Mouse (Mus musculus): Measurements from ENCODE around the gene Phyh. TPM values are rescaled to one million over a fixed set of nuclear protein-coding genes. Genes with fewer than 3 reads are reported as not detected.

The Phyh gene
- polyA plus RNA-seq, 1 experiment from 2014 or later, result 180 TPM

DNA sequence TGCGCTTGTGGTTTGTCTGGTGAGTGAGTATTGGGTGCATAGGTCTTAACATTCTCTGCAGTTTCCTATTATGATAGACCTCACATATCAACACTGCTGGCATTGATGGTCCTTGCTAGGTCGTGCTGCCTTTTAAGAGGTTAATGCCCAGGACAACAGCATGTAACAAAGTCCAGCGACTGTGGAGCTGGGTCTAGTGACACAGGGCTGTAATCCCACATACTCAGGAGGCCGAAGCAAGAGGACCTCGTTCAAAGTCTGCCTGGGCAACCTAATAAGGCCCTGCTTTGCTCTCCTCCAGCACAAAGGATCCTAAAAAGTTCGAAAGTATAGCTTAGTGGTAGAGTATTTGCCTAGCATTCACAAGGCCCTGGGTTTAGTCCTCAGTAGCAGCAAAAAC lies 8.9 kb upstream of the Phyh start:
- Histone ChIP-seq H3K4me1 (replicated peaks; ENCODE audit: control insufficient read depth, insufficient read depth) (no peaks in the 10 kb centered on the region), H3K36me3 (ENCODE audit: control insufficient read depth, insufficient read depth, low read length) (peaks cover 14% of the 10 kb centered on the region), H3K4me3 (ENCODE audit: low read depth, low read length) (no peak overlapping the region), H3K27ac (replicated peaks) (no peak overlapping the region), H3K4me2 (replicated peaks; ENCODE audit: low read depth) (no peak overlapping the region), H3K9ac (ENCODE audit: low read length) (no peak overlapping the region), H3K9me3 (ENCODE audit: control insufficient read depth, low read length) (0 out of 2 replicates have a peak, but pooled peaks cover 4% of the 10 kb centered on the region), H3K27me3 (ENCODE audit: control insufficient read depth, insufficient read depth, low read length) (no peaks in the 10 kb centered on the region)
- no peak for DNase-seq (ENCODE audit: low spot score)
- TF ChIP-seq EP300 (optimal IDR thresholded peaks at IDR 0.05) (no peak), CTCF (IDR thresholded peaks at IDR 0.05; ENCODE audit: low read depth) (no peak)
- 67% methylated on average over 6 of the region's 6 CpGs for WGBS
- no peak for ATAC-seq (ENCODE audit: low FRiP score, low TSS enrichment)

DNA sequence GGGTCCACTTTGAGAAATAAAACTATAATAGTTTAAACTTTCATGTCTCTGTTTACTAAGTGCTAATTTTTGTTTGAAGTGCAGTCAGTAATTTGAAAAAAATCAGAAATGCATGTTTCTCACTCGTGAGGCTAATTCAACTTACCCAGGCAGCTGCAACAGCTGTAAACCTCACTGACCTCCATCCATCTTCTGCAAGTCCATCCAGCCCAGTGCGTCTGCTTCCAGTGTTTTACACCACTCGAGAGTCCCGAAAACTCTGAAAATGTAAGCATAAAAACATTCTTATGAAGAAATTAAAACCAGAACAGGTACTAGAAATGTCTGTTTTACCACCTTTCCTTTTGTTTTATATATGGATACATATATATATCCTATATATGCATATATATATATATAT lies 8.3 kb upstream of the Phyh start:
- Histone ChIP-seq H3K9ac (ENCODE audit: low read length) (no peak overlapping the region), H3K4me2 (replicated peaks; ENCODE audit: low read depth) (no peak overlapping the region), H3K36me3 (ENCODE audit: control insufficient read depth, insufficient read depth, low read length) (peaks cover 10% of the 10 kb centered on the region), H3K4me1 (replicated peaks; ENCODE audit: control insufficient read depth, insufficient read depth) (no peaks in the 10 kb centered on the region), H3K9me3 (ENCODE audit: control insufficient read depth, low read length) (0 out of 2 replicates have a peak, but pooled peaks cover 4% of the 10 kb centered on the region), H3K27ac (replicated peaks) (no peak overlapping the region), H3K4me3 (ENCODE audit: low read depth, low read length) (no peak overlapping the region), H3K27me3 (ENCODE audit: control insufficient read depth, insufficient read depth, low read length) (no peaks in the 10 kb centered on the region)
- DNase-seq (ENCODE audit: low spot score) (no peak), ATAC-seq (ENCODE audit: low FRiP score, low TSS enrichment) (no peak)
- TF ChIP-seq EP300 (optimal IDR thresholded peaks at IDR 0.05) (no peak), CTCF (IDR thresholded peaks at IDR 0.05; ENCODE audit: low read depth) (no peak)
- WGBS, result 46% methylated on average over 4 of the region's 4 CpGs

DNA sequence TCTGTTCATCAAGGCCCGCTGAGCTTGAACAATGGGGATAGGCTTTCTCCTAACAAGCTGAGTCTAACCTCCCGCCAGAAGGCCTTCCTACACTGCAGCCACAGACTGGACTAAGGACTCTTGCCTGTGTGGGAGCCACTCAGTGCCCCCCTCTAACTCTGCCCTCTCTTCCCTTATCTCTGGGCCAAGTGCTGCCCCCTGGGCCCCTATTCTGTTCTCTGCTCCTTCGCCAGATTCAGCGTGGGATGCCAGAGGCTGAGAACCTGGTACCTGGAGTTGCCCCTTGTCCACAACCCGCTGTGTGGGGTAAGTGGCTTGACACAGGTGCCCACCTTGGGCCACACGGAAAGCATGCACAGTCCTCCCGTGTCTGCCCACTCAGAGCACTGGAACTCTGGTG lies 4.9 kb upstream of the Phyh start:
- H3K27me3 ChIP-seq (ENCODE audit: control insufficient read depth, insufficient read depth, low read length), result no peaks in the 10 kb centered on the region
- H3K36me3 ChIP-seq (ENCODE audit: control insufficient read depth, insufficient read depth, low read length), result no peaks in the 10 kb centered on the region
- no peak overlapping the region for H3K4me3 ChIP-seq (ENCODE audit: low read depth, low read length)
- no peaks in the 10 kb centered on the region for H3K4me1 ChIP-seq (replicated peaks; ENCODE audit: control insufficient read depth, insufficient read depth)
- H3K9ac ChIP-seq (ENCODE audit: low read length), result no peak overlapping the region
- DNase-seq (ENCODE audit: low spot score) (no peak), ATAC-seq (ENCODE audit: low FRiP score, low TSS enrichment) (no peak)
- H3K27ac ChIP-seq (replicated peaks), result no peak overlapping the region
- 0 out of 2 replicates have a peak, but pooled peaks cover 4% of the 10 kb centered on the region for H3K9me3 ChIP-seq (ENCODE audit: control insufficient read depth, low read length)
- WGBS, result 80% methylated on average over 7 of the region's 7 CpGs
- H3K4me2 ChIP-seq (replicated peaks; ENCODE audit: low read depth), result no peak overlapping the region
- TF ChIP-seq CTCF (IDR thresholded peaks at IDR 0.05; ENCODE audit: low read depth) (no peak), EP300 (optimal IDR thresholded peaks at IDR 0.05) (no peak)

DNA sequence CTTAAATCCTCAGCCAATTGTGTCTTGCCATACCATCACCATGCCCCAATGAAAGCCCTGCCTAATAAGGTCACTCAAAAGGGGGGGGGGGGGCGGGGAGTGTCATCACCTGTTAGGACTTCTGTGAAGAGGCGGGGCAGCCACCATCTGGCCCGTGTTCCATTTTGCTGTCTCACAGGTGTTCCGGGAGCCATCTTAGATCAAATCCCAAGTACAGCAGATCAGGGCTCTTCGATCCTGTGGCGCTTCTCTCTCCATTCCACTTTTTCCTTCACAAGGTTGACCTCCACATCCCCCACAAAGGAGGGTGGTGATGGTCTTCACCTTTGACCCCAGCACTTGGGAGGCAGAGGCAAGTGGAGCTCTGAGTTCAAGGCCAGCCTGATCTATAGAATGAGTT lies 2.8 kb upstream of the Phyh start:
- Histone ChIP-seq H3K27ac (replicated peaks) (no peak overlapping the region), H3K9ac (ENCODE audit: low read length) (no peak overlapping the region), H3K27me3 (ENCODE audit: control insufficient read depth, insufficient read depth, low read length) (no peaks in the 10 kb centered on the region), H3K4me3 (ENCODE audit: low read depth, low read length) (no peak overlapping the region), H3K9me3 (ENCODE audit: control insufficient read depth, low read length) (0 out of 2 replicates have a peak, but pooled peaks cover 4% of the 10 kb centered on the region), H3K4me1 (replicated peaks; ENCODE audit: control insufficient read depth, insufficient read depth) (no peaks in the 10 kb centered on the region), H3K36me3 (ENCODE audit: control insufficient read depth, insufficient read depth, low read length) (no peaks in the 10 kb centered on the region), H3K4me2 (replicated peaks; ENCODE audit: low read depth) (no peak overlapping the region)
- DNase-seq (ENCODE audit: low spot score), result no peak
- ATAC-seq (ENCODE audit: low FRiP score, low TSS enrichment), result no peak
- no peak for TF ChIP-seq EP300 (optimal IDR thresholded peaks at IDR 0.05)
- TF ChIP-seq CTCF (IDR thresholded peaks at IDR 0.05; ENCODE audit: low read depth), result no peak
- 61% methylated on average over 6 of the region's 6 CpGs for WGBS

DNA sequence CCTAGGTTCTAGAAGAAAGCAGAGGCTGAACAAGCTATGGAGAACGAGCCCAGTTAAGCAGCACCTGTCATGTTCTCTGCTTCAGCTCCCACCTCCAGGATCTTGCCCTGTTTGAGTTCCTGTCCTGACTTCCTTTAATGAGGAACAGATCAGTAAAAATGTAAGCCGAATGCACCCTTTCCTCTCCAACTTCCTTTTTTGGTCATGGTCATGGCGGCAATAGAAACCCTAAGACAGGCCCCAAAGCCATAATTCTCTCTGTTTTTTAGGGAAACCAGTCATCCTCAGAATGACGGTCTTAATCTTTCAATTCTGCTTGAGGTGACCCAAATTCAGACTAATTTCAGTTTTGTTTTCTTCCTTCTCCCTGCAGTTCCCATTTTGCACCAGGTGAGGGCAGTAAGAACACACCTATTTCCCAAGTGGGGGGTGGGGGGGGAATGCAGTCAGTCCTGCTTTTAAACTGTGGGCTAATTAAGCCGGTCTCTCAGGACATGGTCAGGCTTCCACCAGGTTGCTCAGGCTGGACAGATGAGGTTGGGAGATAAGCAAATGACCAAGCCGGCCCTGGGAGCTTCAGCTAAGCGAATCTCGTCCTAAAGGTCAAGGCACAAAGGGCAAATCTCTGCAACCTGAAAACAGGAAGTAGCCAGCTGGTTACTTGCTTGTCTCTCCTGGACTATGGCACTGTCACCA lies 1.3 kb upstream of the Phyh start:
- Histone ChIP-seq H3K4me3 (ENCODE audit: low read depth, low read length) (peak overlapping the region; percentile 14; the same call in 1 of the 2 replicates), H3K9me3 (ENCODE audit: control insufficient read depth, low read length) (no peaks in the 10 kb centered on the region), H3K27ac (replicated peaks) (no peak overlapping the region), H3K36me3 (ENCODE audit: control insufficient read depth, insufficient read depth, low read length) (no peaks in the 10 kb centered on the region), H3K27me3 (ENCODE audit: control insufficient read depth, insufficient read depth, low read length) (no peaks in the 10 kb centered on the region), H3K9ac (ENCODE audit: low read length) (0 out of 2 replicates have a peak overlapping the region, but pooled peaks have one; percentile 2), H3K4me1 (replicated peaks; ENCODE audit: control insufficient read depth, insufficient read depth) (no peaks in the 10 kb centered on the region), H3K4me2 (replicated peaks; ENCODE audit: low read depth) (peak overlapping the region; percentile 30)
- DNase-seq (ENCODE audit: low spot score) (peak; percentile 70), ATAC-seq (ENCODE audit: low FRiP score, low TSS enrichment) (peak; percentile 47; the same call in 1 of the 2 replicates)
- 16% methylated on average over 8 of the region's 8 CpGs for WGBS
- no peak for TF ChIP-seq EP300 (optimal IDR thresholded peaks at IDR 0.05)
- TF ChIP-seq CTCF (IDR thresholded peaks at IDR 0.05; ENCODE audit: low read depth), result peak; percentile 91

DNA sequence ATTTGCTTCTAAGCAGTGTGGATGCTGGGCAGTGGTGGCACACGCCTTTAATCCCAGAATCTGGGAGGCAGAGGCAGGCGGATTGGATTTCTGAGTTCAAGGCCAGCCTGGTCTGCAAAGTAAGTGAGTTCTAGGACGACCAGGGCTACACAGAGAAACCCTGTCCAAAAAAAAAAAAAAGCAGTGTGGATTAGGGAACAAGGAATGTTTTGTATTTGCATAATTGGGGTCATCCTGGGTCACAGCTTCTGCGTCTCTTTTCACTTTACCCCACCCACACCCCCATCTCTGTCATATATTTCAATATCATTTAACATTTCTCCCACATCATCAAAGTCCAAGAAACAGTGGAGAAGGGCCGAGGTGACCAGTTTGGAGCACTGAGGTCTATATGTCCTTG lies 2.2 kb downstream of the Phyh start:
- TF ChIP-seq EP300 (optimal IDR thresholded peaks at IDR 0.05) (no peak), CTCF (IDR thresholded peaks at IDR 0.05; ENCODE audit: low read depth) (no peak)
- WGBS, result 76% methylated on average over 5 of the region's 5 CpGs
- Histone ChIP-seq H3K4me1 (replicated peaks; ENCODE audit: control insufficient read depth, insufficient read depth) (no peaks in the 10 kb centered on the region), H3K9me3 (ENCODE audit: control insufficient read depth, low read length) (no peaks in the 10 kb centered on the region), H3K4me3 (ENCODE audit: low read depth, low read length) (no peak overlapping the region), H3K27ac (replicated peaks) (no peak overlapping the region), H3K36me3 (ENCODE audit: control insufficient read depth, insufficient read depth, low read length) (no peaks in the 10 kb centered on the region), H3K27me3 (ENCODE audit: control insufficient read depth, insufficient read depth, low read length) (no peaks in the 10 kb centered on the region), H3K9ac (ENCODE audit: low read length) (no peak overlapping the region), H3K4me2 (replicated peaks; ENCODE audit: low read depth) (no peak overlapping the region)
- ATAC-seq (ENCODE audit: low FRiP score, low TSS enrichment) (no peak), DNase-seq (ENCODE audit: low spot score) (no peak)

Measured in stomach, postnatal 0 days (tissue).